Mouse (Mus musculus) kidney, embryonic 14.5 days (tissue): ENCODE measurements around the gene BC029722. TPM values are rescaled to one million over a fixed set of nuclear protein-coding genes. Genes with fewer than 3 reads are reported as not detected.

ENCODE experiments used
- ATAC-seq: fragments of 200-750 bp; cut with Nextera tagmentation; 2 replicates; pipeline ENCODE4 v1.8.0; 2017; ENCODE audit warnings: moderate number of reproducible peaks, mild to moderate bottlenecking, moderate TSS enrichment, moderate library complexity; ENCODE audit not compliant: low FRiP score, low TSS enrichment
- H3K27ac ChIP-seq: fragments of 300-500 bp; sonication (generic); 2 replicates; pipeline ENCODE4 v1.5.1; 2014; ENCODE audit warnings: low read depth, mild to moderate bottlenecking, low read length, moderate library complexity, mixed read lengths
- H3K27me3 ChIP-seq: fragments of 300-500 bp; sonication (generic); 2 replicates; pipeline ENCODE4 v1.6.1; 2014; ENCODE audit warnings: mild to moderate bottlenecking, low read length; ENCODE audit not compliant: control insufficient read depth, insufficient read depth
- H3K36me3 ChIP-seq: fragments of 300-500 bp; sonication (generic); 2 replicates; pipeline ENCODE4 v1.6.1; 2014; ENCODE audit warnings: low read length, mixed read lengths; ENCODE audit not compliant: control insufficient read depth, insufficient read depth
- H3K4me1 ChIP-seq: fragments of 300-500 bp; sonication (generic); 2 replicates; pipeline ENCODE4 v1.6.1; 2014; ENCODE audit warnings: low read length, mixed read lengths; ENCODE audit not compliant: control insufficient read depth, insufficient read depth
- H3K4me2 ChIP-seq: fragments of 300-500 bp; sonication (generic); replicated peaks from 2 replicates; pipeline ENCODE4 v1.6.1; 2014; ENCODE audit warnings: low read depth, mild to moderate bottlenecking, low read length
- H3K4me3 ChIP-seq: fragments of 300-500 bp; sonication (generic); 2 replicates; pipeline ENCODE4 v1.5.1; 2014; ENCODE audit warnings: mild to moderate bottlenecking, low read length
- H3K9ac ChIP-seq: fragments of 300-500 bp; sonication (generic); 2 replicates; pipeline ENCODE4 v1.6.1; 2014; ENCODE audit warnings: low read depth, mild to moderate bottlenecking, low read length, moderate library complexity
- H3K9me3 ChIP-seq: fragments of 300-500 bp; sonication (generic); 2 replicates; pipeline ENCODE4 v1.6.1; 2016; ENCODE audit warnings: low read length; ENCODE audit not compliant: control insufficient read depth
- WGBS: fragments of 180-500 bp; shearing (Covaris S2); extraction: QIAGEN DNeasy Blood & Tissue Kit; methylation state at CpG from one replicate; pipeline ENCODE4 v1.1.7; 2014; 5-methylcytosine and 5-hydroxymethylcytosine counted together
- polyA plus RNA-seq: library from polyadenylated mRNA; unstranded; fragments of >200 nt; fragmentation: Nextera tagmentation; extraction: Ambion mirVana; gene quantifications from 2 replicates; pipeline ENCODE4 v1.2.1, GENCODE M21; 2014

BC029722 gene
- polyA plus RNA-seq, 1 experiment from 2014 or later = 7.8 TPM

DNA sequence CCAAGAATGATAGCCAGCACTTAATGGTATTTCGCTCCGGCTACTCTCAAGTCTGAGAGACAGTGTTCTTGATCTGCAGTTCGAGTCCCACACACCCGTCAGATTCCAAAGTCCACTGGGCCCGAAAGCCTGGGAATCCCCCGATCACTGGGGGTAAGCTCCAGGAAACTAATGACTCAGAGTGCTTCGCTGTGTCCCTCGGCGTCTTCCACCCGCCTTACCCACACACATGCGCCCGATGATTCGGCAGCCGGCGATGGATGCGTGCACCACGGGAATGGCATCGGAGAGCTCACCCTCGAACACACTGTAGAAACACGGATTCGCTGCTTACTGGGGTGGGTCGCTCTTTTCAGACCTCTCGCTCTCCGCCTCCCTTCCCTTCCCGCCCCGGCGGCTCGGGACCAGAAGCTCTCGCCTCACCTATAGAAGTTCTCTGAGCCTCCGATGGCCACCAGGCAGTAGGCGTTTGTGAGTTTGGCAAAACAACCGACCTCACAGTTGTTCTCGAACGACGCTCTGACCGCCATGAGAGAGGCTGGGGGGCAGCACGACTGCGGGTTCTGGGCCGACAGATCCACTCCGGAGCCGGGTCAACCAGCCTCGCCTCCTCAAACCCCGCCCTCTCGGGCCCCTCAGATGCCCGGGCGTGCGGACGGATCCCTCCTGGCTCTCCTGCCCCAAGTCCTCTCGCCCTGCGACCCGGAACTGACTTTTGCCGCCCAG lies 6.8 kb upstream of the BC029722 start:
- H3K4me3 ChIP-seq = peak overlapping the region; percentile 94
- WGBS = 2% methylated on average over 52 of the region's 52 CpGs
- H3K36me3 ChIP-seq = peaks cover 30% of the 10 kb centered on the region
- no peaks in the 10 kb centered on the region for H3K9me3 ChIP-seq
- H3K4me2 ChIP-seq = peak overlapping the region; percentile 92
- ATAC-seq = no peak
- peak overlapping the region; percentile 87 for H3K27ac ChIP-seq
- peak overlapping the region; percentile 82 for H3K9ac ChIP-seq
- no peaks in the 10 kb centered on the region for H3K27me3 ChIP-seq
- H3K4me1 ChIP-seq = peaks cover 4% of the 10 kb centered on the region; the same call in 1 of the 2 replicates

DNA sequence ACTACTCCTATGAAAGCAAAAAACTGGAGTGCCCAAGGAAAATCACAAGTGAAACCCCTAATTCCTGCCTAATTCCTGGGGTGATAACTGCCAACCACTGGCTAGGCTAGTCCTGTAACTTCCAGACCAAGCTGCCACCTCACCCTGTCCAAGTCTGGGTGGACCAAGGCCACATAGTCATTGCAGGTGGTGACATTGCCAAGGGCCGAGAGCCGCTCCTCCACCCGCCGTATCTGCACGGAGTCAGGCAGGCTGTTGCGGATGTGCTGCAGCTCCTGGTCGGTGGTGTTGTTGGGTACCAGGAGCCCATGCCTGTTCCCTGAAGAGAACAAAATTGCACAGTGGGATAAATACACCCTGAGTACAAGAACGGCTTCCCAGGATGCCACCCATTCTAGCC lies 4.5 kb upstream of the BC029722 start:
- no peak overlapping the region for H3K4me3 ChIP-seq
- H3K9ac ChIP-seq = no peak overlapping the region
- no peak overlapping the region for H3K27ac ChIP-seq
- H3K27me3 ChIP-seq = no peaks in the 10 kb centered on the region
- WGBS = 96% methylated on average over 8 of the region's 8 CpGs
- H3K4me1 ChIP-seq = peaks cover 8% of the 10 kb centered on the region; the same call in 1 of the 2 replicates
- H3K9me3 ChIP-seq = no peaks in the 10 kb centered on the region
- no peak for ATAC-seq
- peaks cover 43% of the 10 kb centered on the region for H3K36me3 ChIP-seq
- H3K4me2 ChIP-seq = no peak overlapping the region

DNA sequence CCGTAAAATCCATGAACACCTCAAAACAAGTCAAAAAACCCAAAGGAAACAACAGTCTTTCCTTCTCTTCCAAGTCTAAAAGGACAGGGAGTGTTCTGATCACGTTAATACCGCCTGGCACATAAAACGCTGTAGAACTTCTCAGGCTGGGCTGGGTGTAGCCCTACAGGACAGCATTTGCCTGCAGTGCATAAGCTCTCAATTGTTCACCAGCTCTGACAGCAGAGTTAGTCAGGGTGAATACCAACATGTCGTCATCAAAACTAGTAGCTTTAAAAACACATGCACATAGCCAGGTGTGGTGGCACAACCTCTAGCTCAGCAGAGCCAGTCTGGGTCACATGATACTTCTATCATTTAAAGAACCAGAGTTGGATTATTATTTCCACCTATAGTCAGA lies 1.6 kb upstream of the BC029722 start:
- Histone ChIP-seq H3K27ac (no peak overlapping the region), H3K4me2 (no peak overlapping the region), H3K36me3 (peaks cover 43% of the 10 kb centered on the region), H3K4me1 (0 out of 2 replicates have a peak, but pooled peaks cover 4% of the 10 kb centered on the region), H3K4me3 (no peak overlapping the region), H3K9ac (no peak overlapping the region), H3K27me3 (no peaks in the 10 kb centered on the region), H3K9me3 (no peaks in the 10 kb centered on the region)
- 93% methylated on average over 5 of the region's 5 CpGs for WGBS
- no peak for ATAC-seq

- Histone ChIP-seq H3K27ac (peak overlapping the region; percentile 65; the same call in 1 of the 2 replicates), H3K9me3 (no peaks in the 10 kb centered on the region), H3K4me1 (0 out of 2 replicates have a peak, but pooled peaks cover 4% of the 10 kb centered on the region), H3K36me3 (peaks cover 43% of the 10 kb centered on the region), H3K9ac (peak overlapping the region; percentile 83), H3K4me2 (peak overlapping the region; percentile 93), H3K4me3 (peak overlapping the region; percentile 73), H3K27me3 (no peaks in the 10 kb centered on the region)
- 68% methylated on average over 6 of the region's 6 CpGs for WGBS
- no peak; the same call in 1 of the 2 replicates for ATAC-seq
Measured at GRCm38 (mm10) chr2:155819449-155820251, 424 bp upstream of the BC029722 start.

- Histone ChIP-seq H3K4me2 (peak overlapping the region; percentile 93), H3K4me1 (0 out of 2 replicates have a peak, but pooled peaks cover 4% of the 10 kb centered on the region), H3K4me3 (peak overlapping the region; percentile 73), H3K27me3 (no peaks in the 10 kb centered on the region), H3K36me3 (peaks cover 39% of the 10 kb centered on the region), H3K27ac (peak overlapping the region; percentile 65; the same call in 1 of the 2 replicates), H3K9me3 (no peaks in the 10 kb centered on the region), H3K9ac (peak overlapping the region; percentile 83)
- 1% methylated on average over 37 of the region's 37 CpGs for WGBS
- ATAC-seq = peak; percentile 94
Measured at GRCm38 (mm10) chr2:155818596-155819391, 432 bp downstream of the BC029722 start.

GRCm38 (mm10) chr2:155817301-155818245 lies 1.7 kb downstream of the BC029722 start:
- H3K9ac ChIP-seq = no peak overlapping the region
- no peaks in the 10 kb centered on the region for H3K27me3 ChIP-seq
- WGBS = 76% methylated on average over 10 of the region's 10 CpGs
- H3K36me3 ChIP-seq = peaks cover 27% of the 10 kb centered on the region
- no peak for ATAC-seq
- H3K4me1 ChIP-seq = 0 out of 2 replicates have a peak, but pooled peaks cover 4% of the 10 kb centered on the region
- H3K4me3 ChIP-seq = no peak overlapping the region
- no peaks in the 10 kb centered on the region for H3K9me3 ChIP-seq
- H3K4me2 ChIP-seq = no peak overlapping the region
- no peak overlapping the region for H3K27ac ChIP-seq

DNA sequence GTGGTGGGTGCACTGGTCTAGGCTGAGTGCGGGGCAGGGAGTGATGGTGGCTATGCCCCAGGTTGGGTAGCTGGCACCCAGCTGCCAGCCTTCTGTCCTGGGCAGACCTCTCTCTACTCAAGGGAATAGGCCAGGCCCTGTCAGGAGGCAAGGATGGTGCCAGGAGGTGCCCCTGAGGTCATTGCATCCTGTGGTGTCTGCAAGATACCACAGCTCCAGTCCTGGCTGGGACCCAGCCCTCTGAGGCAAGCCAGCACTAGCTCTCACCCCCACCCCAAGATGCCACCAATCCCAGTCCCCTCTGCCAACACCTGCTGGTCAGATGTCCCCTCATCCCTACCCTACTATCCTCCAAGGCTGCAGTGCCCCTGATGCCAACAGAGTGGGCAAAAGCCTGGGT lies 3.0 kb downstream of the BC029722 start:
- no peak for ATAC-seq
- Histone ChIP-seq H3K9me3 (no peaks in the 10 kb centered on the region), H3K4me2 (no peak overlapping the region), H3K36me3 (peaks cover 15% of the 10 kb centered on the region), H3K4me1 (0 out of 2 replicates have a peak, but pooled peaks cover 4% of the 10 kb centered on the region), H3K4me3 (no peak overlapping the region), H3K27me3 (no peaks in the 10 kb centered on the region), H3K9ac (no peak overlapping the region), H3K27ac (no peak overlapping the region)
- 100% methylated on average over 1 of the region's 1 CpGs for WGBS

GRCm38 (mm10) chr2:155814829-155815228 lies 4.4 kb downstream of the BC029722 start:
- H3K36me3 ChIP-seq = peaks cover 2% of the 10 kb centered on the region; the same call in 1 of the 2 replicates
- H3K4me3 ChIP-seq = no peak overlapping the region
- no peak for ATAC-seq
- no peak overlapping the region for H3K4me2 ChIP-seq
- H3K27ac ChIP-seq = no peak overlapping the region
- 22% methylated on average over 5 of the region's 5 CpGs for WGBS
- H3K9me3 ChIP-seq = no peaks in the 10 kb centered on the region
- H3K9ac ChIP-seq = no peak overlapping the region
- no peaks in the 10 kb centered on the region for H3K27me3 ChIP-seq
- 0 out of 2 replicates have a peak, but pooled peaks cover 4% of the 10 kb centered on the region for H3K4me1 ChIP-seq
